Mouse (Mus musculus) forebrain, embryonic 13.5 days (tissue): ENCODE data around the gene Cyb5r1. TPM values are rescaled to one million over a fixed set of nuclear protein-coding genes. Genes with fewer than 3 reads are reported as not detected.

ENCODE experiments used
- polyA plus RNA-seq: library from polyadenylated mRNA; unstranded; fragments of >200 nt; fragmentation: Nextera tagmentation; extraction: Ambion mirVana; gene quantifications from 2 replicates; pipeline ENCODE4 v1.2.1, GENCODE M21; 2015

Cyb5r1 gene
- polyA plus RNA-seq, 1 experiment from 2014 or later = 20.3 TPM

Other genes starting within 250 kb of the Cyb5r1 start
- 2.0 and 3.2 TPM in 2 replicates for gene Chil1, start 223.4 kb upstream of the Cyb5r1 start, polyA plus RNA-seq
- not detected in 2 replicates for gene Mybph, start 212.1 kb upstream of the Cyb5r1 start, polyA plus RNA-seq
- 3.3 and 4.6 TPM in 2 replicates for gene Adora1, start 170.1 kb upstream of the Cyb5r1 start, polyA plus RNA-seq
- gene Myog, start 115.6 kb upstream of the Cyb5r1 start, polyA plus RNA-seq = not detected in 2 replicates
- 3.5 and 3.7 TPM in 2 replicates for gene Ppfia4, start 72.6 kb upstream of the Cyb5r1 start, polyA plus RNA-seq
- 126 and 131 TPM in 2 replicates for gene Tmem183a, start 43.6 kb upstream of the Cyb5r1 start, polyA plus RNA-seq
- gene 4933406M09Rik, start 19.6 kb upstream of the Cyb5r1 start, polyA plus RNA-seq = not detected in 2 replicates
- gene Adipor1, start 9.8 kb downstream of the Cyb5r1 start, polyA plus RNA-seq = 57.8 TPM in 2 replicates
- 34.5 and 37.0 TPM in 2 replicates for gene Klhl12, start 50.0 kb downstream of the Cyb5r1 start, polyA plus RNA-seq
- gene Rabif, start 89.1 kb downstream of the Cyb5r1 start, polyA plus RNA-seq = 45.4 and 46.2 TPM in 2 replicates
- gene Mgat4e, start 144.1 kb downstream of the Cyb5r1 start, polyA plus RNA-seq = not detected in 2 replicates
- gene Kdm5b, start 154.6 kb downstream of the Cyb5r1 start, polyA plus RNA-seq = 95.4 and 96.5 TPM in 2 replicates
- 1.1 TPM in 2 replicates for gene Syt2, start 241.1 kb downstream of the Cyb5r1 start, polyA plus RNA-seq